Mouse (Mus musculus) lung, embryonic 15.5 days (tissue): ENCODE results near the gene Pdcd1lg2. TPM values are rescaled to one million over a fixed set of nuclear protein-coding genes. Genes with fewer than 3 reads are reported as not detected.
A peak's percentile ranks its signal among the peaks of the same experiment; 100 is the strongest.

Experiments
- ATAC-seq: fragments of 200-750 bp; cut with Nextera tagmentation; 2 replicates; pipeline ENCODE4 v1.8.0; 2017; ENCODE audit warnings: moderate number of reproducible peaks, borderline replicate concordance; ENCODE audit not compliant: low FRiP score, low TSS enrichment; ENCODE audit errors: extremely low read depth
- H3K27ac ChIP-seq: fragments of 300-500 bp; sonication (generic); 2 replicates; pipeline ENCODE4 v1.5.1; 2015; ENCODE audit warnings: moderate library complexity, mild to moderate bottlenecking, inconsistent platforms
- H3K27me3 ChIP-seq: fragments of 300-500 bp; sonication (generic); 2 replicates; pipeline ENCODE4 v1.6.1; 2015; ENCODE audit warnings: inconsistent platforms
- H3K36me3 ChIP-seq: fragments of 300-500 bp; sonication (generic); 2 replicates; pipeline ENCODE4 v1.6.1; 2015; ENCODE audit warnings: inconsistent platforms
- H3K4me1 ChIP-seq: fragments of 300-500 bp; sonication (generic); 2 replicates; pipeline ENCODE4 v1.6.1; 2015; ENCODE audit warnings: inconsistent platforms
- H3K4me2 ChIP-seq: fragments of 300-500 bp; sonication (generic); 2 replicates; pipeline ENCODE4 v1.6.1; 2015; ENCODE audit warnings: inconsistent platforms, mild to moderate bottlenecking, moderate library complexity
- H3K4me3 ChIP-seq: fragments of 300-500 bp; sonication (generic); 2 replicates; pipeline ENCODE4 v1.5.1; 2015; ENCODE audit warnings: mild to moderate bottlenecking, inconsistent platforms
- H3K9ac ChIP-seq: fragments of 300-500 bp; sonication (generic); 2 replicates; pipeline ENCODE4 v1.6.1; 2015; ENCODE audit warnings: inconsistent platforms
- H3K9me3 ChIP-seq: fragments of 300-500 bp; sonication (generic); 2 replicates; pipeline ENCODE4 v1.6.1; 2016; ENCODE audit warnings: inconsistent platforms
- WGBS: fragments of 180-500 bp; shearing (Covaris S2); methylation state at CpG from one replicate; pipeline ENCODE4 v1.1.7; 2015; 5-methylcytosine and 5-hydroxymethylcytosine counted together
- polyA plus RNA-seq: library from polyadenylated mRNA; unstranded; fragments of >200 nt; fragmentation: Nextera tagmentation; extraction: Ambion mirVana; gene quantifications from 2 replicates; pipeline ENCODE4 v1.2.1, GENCODE M21; 2015

Gene Pdcd1lg2
- polyA plus RNA-seq, 1 experiment from 2014 or later, result 0.09 TPM

DNA sequence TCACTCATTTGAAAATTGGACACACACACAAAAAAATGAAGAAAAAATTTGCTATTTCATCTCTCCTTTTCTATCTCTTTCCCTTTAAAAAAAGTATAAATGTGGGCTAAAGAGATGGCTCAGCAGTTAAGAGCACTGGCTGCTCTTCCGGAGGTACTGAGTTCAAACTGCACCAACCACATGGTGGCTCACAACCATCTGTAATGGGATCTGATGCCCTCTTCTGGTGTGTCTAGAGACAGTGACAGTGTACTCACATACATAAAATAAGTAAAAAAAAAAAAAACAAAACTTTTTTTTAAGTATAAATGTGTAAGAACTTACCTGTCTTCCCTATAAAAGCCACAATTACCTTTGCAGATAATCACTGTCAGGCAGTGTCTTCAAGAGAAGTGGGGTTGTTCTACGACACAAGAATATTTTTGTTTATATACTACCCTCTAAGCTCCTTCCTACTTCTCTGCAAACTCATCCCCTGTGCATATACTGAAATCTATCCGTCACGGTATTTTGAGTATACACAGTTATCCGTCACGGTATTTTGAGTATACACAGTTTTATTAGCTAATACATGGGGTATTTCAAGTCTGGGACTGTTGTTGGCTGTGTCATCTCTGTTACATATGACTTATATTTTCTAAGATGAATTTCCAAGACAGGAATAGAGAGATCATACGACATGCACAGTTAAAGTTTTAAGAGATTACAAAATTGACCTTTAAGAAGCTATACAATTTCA is 40.0 kb upstream of the Pdcd1lg2 start:
- H3K9ac ChIP-seq, result no peak overlapping the region
- WGBS, result 84% methylated on average over 7 of the region's 7 CpGs
- no peak overlapping the region for H3K4me3 ChIP-seq
- no peak for ATAC-seq
- H3K4me1 ChIP-seq, result peaks cover 7% of the 10 kb centered on the region
- no peak overlapping the region for H3K27ac ChIP-seq
- H3K36me3 ChIP-seq, result no peaks in the 10 kb centered on the region
- no peaks in the 10 kb centered on the region for H3K27me3 ChIP-seq
- no peak overlapping the region for H3K4me2 ChIP-seq
- H3K9me3 ChIP-seq, result no peaks in the 10 kb centered on the region

GRCm38 (mm10) chr19:29371284-29372081 is 39.2 kb upstream of the Pdcd1lg2 start:
- Histone ChIP-seq H3K4me1 (peaks cover 7% of the 10 kb centered on the region), H3K4me3 (peak overlapping the region; percentile 5; the same call in 1 of the 2 replicates), H3K4me2 (peak overlapping the region; percentile 27), H3K9ac (no peak overlapping the region), H3K27ac (no peak overlapping the region), H3K27me3 (no peaks in the 10 kb centered on the region), H3K9me3 (no peaks in the 10 kb centered on the region), H3K36me3 (no peaks in the 10 kb centered on the region)
- WGBS, result 62% methylated on average over 18 of the region's 18 CpGs
- no peak for ATAC-seq

GRCm38 (mm10) chr19:29372138-29372537 is 38.6 kb upstream of the Pdcd1lg2 start:
- no peaks in the 10 kb centered on the region for H3K9me3 ChIP-seq
- H3K36me3 ChIP-seq, result no peaks in the 10 kb centered on the region
- no peak overlapping the region for H3K9ac ChIP-seq
- no peaks in the 10 kb centered on the region for H3K27me3 ChIP-seq
- WGBS, result 63% methylated on average over 4 of the region's 4 CpGs
- peak overlapping the region; percentile 5; the same call in 1 of the 2 replicates for H3K4me3 ChIP-seq
- peak overlapping the region; percentile 27 for H3K4me2 ChIP-seq
- H3K4me1 ChIP-seq, result peaks cover 4% of the 10 kb centered on the region; the same call in 1 of the 2 replicates
- no peak overlapping the region for H3K27ac ChIP-seq
- ATAC-seq, result no peak

DNA sequence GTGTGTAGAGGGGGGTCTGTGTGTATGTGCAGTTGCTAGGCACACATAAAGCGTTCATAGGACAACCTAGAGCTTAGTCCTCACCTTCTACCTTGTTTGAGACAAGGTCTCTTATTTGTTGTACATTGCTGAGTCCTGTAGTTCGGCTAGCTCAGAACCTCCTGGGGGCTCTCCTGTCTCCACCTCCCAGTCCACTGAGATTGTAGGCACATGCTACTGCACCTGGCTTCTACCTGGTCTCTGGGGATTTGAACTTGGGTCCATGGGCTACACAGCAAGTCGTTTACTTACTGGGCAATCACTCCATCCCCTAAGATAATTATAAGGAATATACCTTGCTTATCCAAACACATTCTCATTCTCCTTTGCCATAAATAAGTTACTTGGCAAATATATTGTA is 38.1 kb upstream of the Pdcd1lg2 start:
- Histone ChIP-seq H3K4me2 (no peak overlapping the region), H3K9ac (no peak overlapping the region), H3K27me3 (no peaks in the 10 kb centered on the region), H3K36me3 (no peaks in the 10 kb centered on the region), H3K4me1 (peaks cover under 1% of the 10 kb centered on the region; the same call in 1 of the 2 replicates), H3K4me3 (no peak overlapping the region), H3K9me3 (no peaks in the 10 kb centered on the region), H3K27ac (no peak overlapping the region)
- no peak for ATAC-seq
- WGBS, result 82% methylated on average over 3 of the region's 3 CpGs

DNA sequence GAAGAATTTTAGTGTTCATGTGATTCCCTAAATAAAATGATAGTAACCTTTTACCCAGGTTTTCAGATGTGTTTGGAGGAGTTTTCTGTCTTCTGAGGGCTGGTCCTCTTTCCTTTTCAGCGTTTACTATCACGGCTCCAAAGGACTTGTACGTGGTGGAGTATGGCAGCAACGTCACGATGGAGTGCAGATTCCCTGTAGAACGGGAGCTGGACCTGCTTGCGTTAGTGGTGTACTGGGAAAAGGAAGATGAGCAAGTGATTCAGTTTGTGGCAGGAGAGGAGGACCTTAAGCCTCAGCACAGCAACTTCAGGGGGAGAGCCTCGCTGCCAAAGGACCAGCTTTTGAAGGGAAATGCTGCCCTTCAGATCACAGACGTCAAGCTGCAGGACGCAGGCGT is 37.3 kb upstream of the Pdcd1lg2 start:
- no peaks in the 10 kb centered on the region for H3K9me3 ChIP-seq
- no peak overlapping the region for H3K27ac ChIP-seq
- no peaks in the 10 kb centered on the region for H3K27me3 ChIP-seq
- WGBS, result 24% methylated on average over 11 of the region's 11 CpGs
- no peak for ATAC-seq
- H3K9ac ChIP-seq, result no peak overlapping the region
- no peak overlapping the region for H3K4me3 ChIP-seq
- no peaks in the 10 kb centered on the region for H3K4me1 ChIP-seq
- H3K4me2 ChIP-seq, result peak overlapping the region; percentile 49
- H3K36me3 ChIP-seq, result no peaks in the 10 kb centered on the region

DNA sequence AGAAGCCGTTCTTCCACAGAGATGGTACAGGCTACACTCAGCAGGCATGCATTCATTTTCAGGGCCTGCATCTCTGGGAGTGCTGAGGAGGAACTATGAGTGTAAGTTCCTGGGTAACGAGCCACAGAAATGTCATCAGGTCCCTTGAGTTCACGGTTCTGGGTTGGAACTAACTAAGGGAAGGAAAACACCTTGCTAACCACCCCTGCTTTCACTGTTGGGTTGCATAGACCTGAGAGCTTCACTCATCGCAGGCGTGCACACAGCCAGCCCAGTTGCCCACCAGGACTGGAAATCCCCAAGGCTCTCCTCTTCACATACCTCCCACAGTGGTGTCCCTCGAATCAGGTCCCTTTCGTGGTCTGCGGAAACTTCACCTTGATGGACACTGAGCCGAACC is 35.8 kb upstream of the Pdcd1lg2 start:
- Histone ChIP-seq H3K9me3 (no peaks in the 10 kb centered on the region), H3K4me1 (no peaks in the 10 kb centered on the region), H3K27me3 (no peaks in the 10 kb centered on the region), H3K4me3 (no peak overlapping the region), H3K36me3 (no peaks in the 10 kb centered on the region), H3K4me2 (no peak overlapping the region), H3K9ac (no peak overlapping the region), H3K27ac (no peak overlapping the region)
- WGBS, result 89% methylated on average over 9 of the region's 9 CpGs
- ATAC-seq, result no peak

GRCm38 (mm10) chr19:29376382-29376781 is 34.3 kb upstream of the Pdcd1lg2 start:
- Histone ChIP-seq H3K27ac (no peak overlapping the region), H3K9ac (no peak overlapping the region), H3K4me2 (no peak overlapping the region), H3K9me3 (no peaks in the 10 kb centered on the region), H3K27me3 (no peaks in the 10 kb centered on the region), H3K4me1 (no peaks in the 10 kb centered on the region), H3K36me3 (no peaks in the 10 kb centered on the region), H3K4me3 (no peak overlapping the region)
- WGBS, result 79% methylated on average over 3 of the region's 3 CpGs
- no peak for ATAC-seq

DNA sequence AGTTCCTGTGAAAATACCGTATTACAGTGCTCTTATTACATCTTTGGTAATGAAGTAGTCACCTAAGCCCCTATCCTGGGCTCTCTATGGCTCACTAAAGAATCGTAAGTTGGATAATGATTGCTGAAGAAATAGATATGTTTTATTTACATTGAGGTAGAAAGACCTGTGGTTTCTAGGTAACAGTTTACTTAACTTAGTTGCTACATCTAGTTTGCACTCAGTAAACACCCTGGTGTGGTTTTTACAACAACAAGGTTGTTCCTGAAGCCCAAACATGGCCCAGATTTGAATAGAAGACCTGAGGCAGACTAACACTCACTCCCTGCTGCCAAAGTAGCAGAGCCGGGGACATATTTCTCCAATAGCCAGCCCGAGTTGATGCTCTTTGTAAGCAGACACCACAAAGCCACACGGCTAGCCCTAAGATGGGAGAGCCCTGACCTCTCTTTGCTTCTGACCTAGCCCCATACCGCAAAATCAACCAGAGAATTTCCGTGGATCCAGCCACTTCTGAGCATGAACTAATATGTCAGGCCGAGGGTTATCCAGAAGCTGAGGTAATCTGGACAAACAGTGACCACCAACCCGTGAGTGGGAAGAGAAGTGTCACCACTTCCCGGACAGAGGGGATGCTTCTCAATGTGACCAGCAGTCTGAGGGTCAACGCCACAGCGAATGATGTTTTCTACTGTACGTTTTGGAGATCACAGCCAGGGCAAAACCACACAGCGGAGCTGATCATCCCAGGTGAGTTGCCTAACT is 30.7 kb upstream of the Pdcd1lg2 start:
- Histone ChIP-seq H3K27me3 (no peaks in the 10 kb centered on the region), H3K9ac (no peak overlapping the region), H3K27ac (no peak overlapping the region), H3K4me2 (no peak overlapping the region), H3K36me3 (no peaks in the 10 kb centered on the region), H3K4me3 (no peak overlapping the region), H3K9me3 (no peaks in the 10 kb centered on the region), H3K4me1 (no peaks in the 10 kb centered on the region)
- 84% methylated on average over 14 of the region's 14 CpGs for WGBS
- ATAC-seq, result no peak

DNA sequence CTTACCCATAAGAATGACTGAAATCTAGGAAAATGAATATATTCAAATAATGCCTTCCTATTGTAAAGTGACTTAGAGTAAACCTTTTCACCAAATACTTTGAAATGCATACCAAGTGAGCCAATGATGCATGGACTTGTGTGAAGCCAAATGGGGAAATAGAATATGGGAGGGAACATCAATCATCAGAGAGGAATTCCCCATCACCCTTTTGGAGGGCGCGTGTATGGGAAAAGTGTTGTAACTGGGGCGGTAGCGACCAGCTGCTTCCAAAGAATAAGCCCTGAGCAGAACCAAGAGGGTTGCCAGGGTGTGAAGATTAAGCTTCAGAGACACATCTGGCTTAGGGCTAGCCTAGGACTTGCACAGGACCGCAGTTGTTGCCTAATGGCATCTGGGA is 27.4 kb upstream of the Pdcd1lg2 start:
- H3K27me3 ChIP-seq, result no peaks in the 10 kb centered on the region
- no peak overlapping the region for H3K9ac ChIP-seq
- no peaks in the 10 kb centered on the region for H3K4me1 ChIP-seq
- H3K4me3 ChIP-seq, result no peak overlapping the region
- H3K4me2 ChIP-seq, result no peak overlapping the region
- H3K9me3 ChIP-seq, result no peaks in the 10 kb centered on the region
- H3K27ac ChIP-seq, result no peak overlapping the region
- H3K36me3 ChIP-seq, result no peaks in the 10 kb centered on the region
- ATAC-seq, result no peak
- WGBS, result 85% methylated on average over 5 of the region's 5 CpGs

DNA sequence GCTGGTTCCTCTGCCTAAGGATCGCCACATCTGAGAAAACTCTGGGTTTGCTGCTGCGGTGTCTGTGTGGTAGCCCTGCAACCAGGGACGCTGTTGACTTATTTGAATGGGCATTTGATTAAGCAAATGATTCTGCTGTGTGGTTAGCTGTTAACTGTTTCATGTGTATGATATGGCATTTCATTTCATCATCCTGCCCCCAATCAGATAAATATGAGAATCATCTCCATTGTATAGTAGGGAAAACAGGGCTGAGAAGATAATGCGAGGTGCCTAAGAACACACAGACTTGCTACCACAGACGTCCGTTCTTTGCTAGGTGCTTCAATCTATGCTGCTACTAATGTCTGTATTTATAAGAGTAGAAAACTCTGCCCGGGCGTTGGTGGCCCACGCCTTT is 26.3 kb upstream of the Pdcd1lg2 start:
- H3K4me3 ChIP-seq, result no peak overlapping the region
- ATAC-seq, result no peak
- no peak overlapping the region for H3K4me2 ChIP-seq
- H3K4me1 ChIP-seq, result no peaks in the 10 kb centered on the region
- no peaks in the 10 kb centered on the region for H3K9me3 ChIP-seq
- no peak overlapping the region for H3K9ac ChIP-seq
- no peak overlapping the region for H3K27ac ChIP-seq
- no peaks in the 10 kb centered on the region for H3K27me3 ChIP-seq
- 83% methylated on average over 9 of the region's 9 CpGs for WGBS
- no peaks in the 10 kb centered on the region for H3K36me3 ChIP-seq

GRCm38 (mm10) chr19:29384994-29385393 is 25.7 kb upstream of the Pdcd1lg2 start:
- Histone ChIP-seq H3K4me2 (no peak overlapping the region), H3K27ac (no peak overlapping the region), H3K4me3 (no peak overlapping the region), H3K9me3 (no peaks in the 10 kb centered on the region), H3K27me3 (no peaks in the 10 kb centered on the region), H3K9ac (no peak overlapping the region), H3K36me3 (no peaks in the 10 kb centered on the region), H3K4me1 (no peaks in the 10 kb centered on the region)
- ATAC-seq, result no peak
- 69% methylated on average over 6 of the region's 6 CpGs for WGBS

DNA sequence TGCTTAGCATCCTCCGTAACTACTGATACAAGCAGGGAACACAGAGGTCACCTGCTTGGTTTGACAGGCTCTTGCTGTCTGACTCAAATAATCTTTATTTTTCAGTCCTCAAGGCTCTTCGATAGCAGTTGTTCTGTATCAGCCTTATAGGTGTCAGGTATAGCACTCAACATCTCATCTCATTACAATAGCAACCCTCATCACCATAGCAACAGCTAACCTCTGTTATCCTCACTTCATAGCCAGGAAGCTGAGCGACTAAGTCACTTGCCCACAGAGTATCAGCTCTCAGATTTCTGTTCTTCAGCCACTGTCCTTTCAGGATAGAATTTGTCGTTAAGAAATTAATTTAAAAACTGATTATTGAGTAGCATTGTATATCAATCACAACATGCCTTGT is 24.9 kb upstream of the Pdcd1lg2 start:
- no peak for ATAC-seq
- no peaks in the 10 kb centered on the region for H3K4me1 ChIP-seq
- H3K36me3 ChIP-seq, result no peaks in the 10 kb centered on the region
- no peak overlapping the region for H3K4me2 ChIP-seq
- no peak overlapping the region for H3K9ac ChIP-seq
- no peaks in the 10 kb centered on the region for H3K27me3 ChIP-seq
- H3K27ac ChIP-seq, result no peak overlapping the region
- H3K9me3 ChIP-seq, result no peaks in the 10 kb centered on the region
- H3K4me3 ChIP-seq, result no peak overlapping the region
- WGBS, result 73% methylated on average over 4 of the region's 4 CpGs
